Mouse (Mus musculus): Measurements from ENCODE around the gene Ifna12.

DNA sequence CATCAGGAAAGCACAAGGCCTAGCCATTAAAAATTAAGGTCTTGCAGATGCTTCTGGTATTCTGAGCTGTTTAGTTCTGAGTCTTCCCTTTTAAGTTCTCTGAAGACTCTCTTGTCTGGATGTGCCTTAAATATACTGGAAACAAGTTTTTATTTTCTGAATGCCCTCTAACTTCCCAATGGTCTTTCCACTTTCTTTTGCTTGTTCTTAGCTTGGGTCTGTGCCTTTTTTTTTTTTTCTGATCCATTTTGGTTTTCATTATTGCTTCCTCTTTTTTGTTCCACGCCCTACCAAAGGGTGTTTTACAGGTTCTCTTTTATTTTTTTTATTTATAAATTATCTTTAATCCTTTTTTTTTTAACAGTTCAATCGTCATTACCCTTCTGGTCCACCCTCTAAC lies 41.2 kb upstream of the Ifna12 start, which contains the start of gene Ifna13:
- no peak for TF ChIP-seq CTCF (IDR thresholded peaks at IDR 0.05; ENCODE audit: insufficient read depth, low read depth, low read length)
- no peak for TF ChIP-seq POLR2A (IDR thresholded peaks at IDR 0.05; ENCODE audit: insufficient read depth, low read depth, low read length)

Data from olfactory bulb, adult 2 months (tissue).